Mouse (Mus musculus) hindbrain, embryonic 16.5 days (tissue): Measurements from ENCODE around the gene Serpinb6a. TPM values are rescaled to one million over a fixed set of nuclear protein-coding genes. Genes with fewer than 3 reads are reported as not detected.
A peak's percentile ranks its signal among the peaks of the same experiment; 100 is the strongest.
"Not testable (repeated sequence)": the region's sequence is repeated elsewhere in the genome, so short reads cannot be mapped to it uniquely, and the experiment has no call there.

Source experiments
- ATAC-seq: fragments of 200-750 bp; cut with Nextera tagmentation; 2 replicates; pipeline ENCODE4 v1.8.0; 2017; ENCODE audit warnings: moderate TSS enrichment, moderate library complexity
- H3K27ac ChIP-seq: fragments of 300-500 bp; sonication (generic); 2 replicates; pipeline ENCODE4 v1.5.1; 2014; ENCODE audit warnings: low read depth, mild to moderate bottlenecking, control low read depth, low read length, moderate library complexity
- H3K27me3 ChIP-seq: fragments of 300-500 bp; sonication (generic); replicated peaks from 2 replicates; pipeline ENCODE4 v1.6.1; 2014; ENCODE audit warnings: low read length; ENCODE audit not compliant: control insufficient read depth, insufficient read depth
- H3K36me3 ChIP-seq: fragments of 300-500 bp; sonication (generic); 2 replicates; pipeline ENCODE4 v1.6.1; 2014; ENCODE audit warnings: mild to moderate bottlenecking, low read length, moderate library complexity, mixed read lengths; ENCODE audit not compliant: control insufficient read depth, insufficient read depth
- H3K4me1 ChIP-seq: fragments of 300-500 bp; sonication (generic); 2 replicates; pipeline ENCODE4 v1.6.1; 2014; ENCODE audit warnings: low read depth, low read length; ENCODE audit not compliant: control insufficient read depth, insufficient read depth
- H3K4me2 ChIP-seq: fragments of 300-500 bp; sonication (generic); 2 replicates; pipeline ENCODE4 v1.6.1; 2014; ENCODE audit warnings: mild to moderate bottlenecking, low read length, control low read depth, moderate library complexity
- H3K4me3 ChIP-seq: fragments of 300-500 bp; sonication (generic); 2 replicates; pipeline ENCODE4 v1.5.1; 2014; ENCODE audit warnings: mild to moderate bottlenecking, low read length, control low read depth, moderate library complexity
- H3K9ac ChIP-seq: fragments of 300-500 bp; sonication (generic); 2 replicates; pipeline ENCODE4 v1.6.1; 2014; ENCODE audit warnings: low read depth, mild to moderate bottlenecking, control low read depth, low read length, moderate library complexity
- H3K9me3 ChIP-seq: fragments of 300-500 bp; sonication (generic); 2 replicates; pipeline ENCODE4 v1.6.1; 2014; ENCODE audit warnings: mild to moderate bottlenecking, low read length, moderate library complexity; ENCODE audit not compliant: control insufficient read depth
- WGBS: fragments of 180-500 bp; shearing (Covaris S2); extraction: QIAGEN DNeasy Blood & Tissue Kit; methylation state at CpG from one replicate; pipeline ENCODE4 v1.1.7; 2014; 5-methylcytosine and 5-hydroxymethylcytosine counted together
- polyA plus RNA-seq: library from polyadenylated mRNA; unstranded; fragments of >200 nt; fragmentation: Nextera tagmentation; extraction: Ambion mirVana; gene quantifications from 2 replicates; pipeline ENCODE4 v1.2.1, GENCODE M21; 2015

Serpinb6a gene
- polyA plus RNA-seq, 1 experiment from 2014 or later: 42.2 TPM

- Histone ChIP-seq H3K27me3 (no peaks in the 10 kb centered on the region), H3K36me3 (no peaks in the 10 kb centered on the region), H3K9me3 (no peaks in the 10 kb centered on the region), H3K4me1 (peaks cover 2% of the 10 kb centered on the region; the same call in 1 of the 2 replicates), H3K9ac (no peak overlapping the region), H3K4me2 (no peak overlapping the region), H3K27ac (no peak overlapping the region), H3K4me3 (no peak overlapping the region)
- ATAC-seq: no peak
- WGBS: 93% methylated on average over 2 of the region's 2 CpGs
Observed at GRCm38 (mm10) chr13:33959771-33960170, 42.8 kb downstream of the Serpinb6a start.

DNA sequence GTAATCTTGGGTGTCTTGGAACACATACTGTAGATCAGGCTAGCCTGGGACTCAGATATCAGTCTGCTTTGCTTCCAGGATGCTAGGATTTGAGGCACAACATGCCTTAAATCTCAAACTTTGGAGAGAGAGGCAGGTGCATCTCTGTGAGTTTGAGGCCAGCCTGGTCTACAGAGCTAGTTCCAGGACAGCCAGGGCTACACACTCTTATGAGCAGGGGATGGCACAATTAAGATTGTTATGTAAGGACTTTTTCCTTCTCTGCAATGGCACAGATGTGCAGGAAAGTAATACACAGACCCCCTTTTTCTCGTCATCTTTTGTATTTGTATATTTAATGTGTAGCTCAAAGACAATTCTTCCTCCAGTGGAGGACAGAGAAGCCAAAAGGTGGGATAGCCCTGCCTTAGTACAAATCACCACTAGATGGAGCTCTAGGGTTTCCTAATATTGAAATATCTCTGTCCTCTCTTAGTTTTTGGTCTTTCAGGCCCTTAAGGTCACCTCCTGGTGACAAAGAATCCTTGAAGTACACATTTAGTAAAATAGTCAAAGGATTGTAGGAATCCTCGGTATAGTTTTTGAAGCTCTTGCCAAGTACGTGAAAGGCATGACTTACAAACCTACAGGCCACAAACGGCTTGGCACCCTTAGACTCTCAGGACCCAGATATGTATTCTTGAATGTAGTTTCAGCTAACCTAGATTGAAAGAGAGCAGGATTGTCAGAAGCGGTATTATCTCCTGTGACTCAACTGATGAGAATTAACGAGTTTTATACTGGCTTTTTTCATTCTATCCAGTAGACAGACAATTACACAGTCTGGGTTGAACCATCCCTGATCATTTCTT, 45.8 kb downstream of the Serpinb6a start:
- H3K4me1 ChIP-seq: no peaks in the 10 kb centered on the region
- H3K27ac ChIP-seq: no peak overlapping the region
- no peak overlapping the region for H3K4me2 ChIP-seq
- H3K36me3 ChIP-seq: no peaks in the 10 kb centered on the region
- H3K27me3 ChIP-seq: no peaks in the 10 kb centered on the region
- WGBS: 34% methylated on average over 6 of the region's 6 CpGs
- no peak overlapping the region for H3K9ac ChIP-seq
- peak; percentile 81; the same call in 1 of the 2 replicates for ATAC-seq
- H3K4me3 ChIP-seq: no peak overlapping the region
- H3K9me3 ChIP-seq: no peaks in the 10 kb centered on the region

- 85% methylated on average over 2 of the region's 2 CpGs for WGBS
- Histone ChIP-seq H3K4me1 (no peaks in the 10 kb centered on the region), H3K36me3 (no peaks in the 10 kb centered on the region), H3K9me3 (no peaks in the 10 kb centered on the region), H3K4me2 (no peak overlapping the region), H3K27ac (no peak overlapping the region), H3K27me3 (no peaks in the 10 kb centered on the region), H3K4me3 (no peak overlapping the region), H3K9ac (no peak overlapping the region)
- ATAC-seq: no peak
Observed at GRCm38 (mm10) chr13:33952947-33953346, 49.6 kb downstream of the Serpinb6a start.

- no peak overlapping the region for H3K9ac ChIP-seq
- H3K9me3 ChIP-seq: no peaks in the 10 kb centered on the region
- no peaks in the 10 kb centered on the region for H3K36me3 ChIP-seq
- WGBS: 95% methylated on average over 1 of the region's 1 CpGs
- H3K4me2 ChIP-seq: no peak overlapping the region
- no peaks in the 10 kb centered on the region for H3K27me3 ChIP-seq
- no peaks in the 10 kb centered on the region for H3K4me1 ChIP-seq
- no peak for ATAC-seq
- no peak overlapping the region for H3K27ac ChIP-seq
- H3K4me3 ChIP-seq: no peak overlapping the region
Observed at GRCm38 (mm10) chr13:33952075-33952449, 50.5 kb downstream of the Serpinb6a start.

GRCm38 (mm10) chr13:33951308-33952074, 51.1 kb downstream of the Serpinb6a start:
- 94% methylated on average over 4 of the region's 4 CpGs for WGBS
- no peak for ATAC-seq
- H3K4me1 ChIP-seq: no peaks in the 10 kb centered on the region
- no peaks in the 10 kb centered on the region for H3K36me3 ChIP-seq
- no peak overlapping the region for H3K4me3 ChIP-seq
- no peak overlapping the region for H3K9ac ChIP-seq
- H3K9me3 ChIP-seq: no peaks in the 10 kb centered on the region
- no peak overlapping the region for H3K27ac ChIP-seq
- no peaks in the 10 kb centered on the region for H3K27me3 ChIP-seq
- no peak overlapping the region for H3K4me2 ChIP-seq

DNA sequence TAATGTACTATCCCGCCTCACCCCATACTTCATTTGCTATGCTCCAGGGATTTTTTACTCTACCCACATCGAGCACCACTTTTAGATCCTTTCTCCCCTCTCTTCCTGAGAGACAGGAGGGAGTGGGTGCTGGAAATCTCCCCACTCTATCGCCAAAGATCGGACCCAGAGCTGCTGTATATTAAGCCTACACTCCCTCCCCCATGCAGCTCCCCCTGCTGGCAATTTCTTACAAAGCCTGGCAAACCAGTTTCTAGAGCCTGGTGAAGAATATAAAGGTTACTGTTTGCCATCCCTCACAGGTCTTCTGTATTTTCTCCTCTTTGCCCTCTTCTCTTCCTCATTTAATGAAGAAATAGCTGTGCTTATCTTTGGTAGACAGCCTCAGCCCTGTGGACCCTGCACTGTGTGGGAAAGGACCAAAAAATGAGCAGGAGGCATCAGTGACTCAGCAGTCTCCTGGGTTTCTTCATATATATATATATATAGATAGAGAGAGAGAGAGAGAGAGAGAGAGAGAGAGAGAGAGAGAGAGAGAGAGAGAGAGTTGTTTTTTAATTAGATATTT, 60.3 kb downstream of the Serpinb6a start:
- H3K9ac ChIP-seq: no peak overlapping the region
- no peak for ATAC-seq
- H3K4me2 ChIP-seq: no peak overlapping the region
- WGBS: 57% methylated on average over 4 of the region's 4 CpGs
- H3K36me3 ChIP-seq: no peaks in the 10 kb centered on the region
- H3K4me1 ChIP-seq: no peaks in the 10 kb centered on the region
- no peak overlapping the region for H3K27ac ChIP-seq
- no peaks in the 10 kb centered on the region for H3K9me3 ChIP-seq
- H3K4me3 ChIP-seq: no peak overlapping the region
- H3K27me3 ChIP-seq: no peaks in the 10 kb centered on the region

DNA sequence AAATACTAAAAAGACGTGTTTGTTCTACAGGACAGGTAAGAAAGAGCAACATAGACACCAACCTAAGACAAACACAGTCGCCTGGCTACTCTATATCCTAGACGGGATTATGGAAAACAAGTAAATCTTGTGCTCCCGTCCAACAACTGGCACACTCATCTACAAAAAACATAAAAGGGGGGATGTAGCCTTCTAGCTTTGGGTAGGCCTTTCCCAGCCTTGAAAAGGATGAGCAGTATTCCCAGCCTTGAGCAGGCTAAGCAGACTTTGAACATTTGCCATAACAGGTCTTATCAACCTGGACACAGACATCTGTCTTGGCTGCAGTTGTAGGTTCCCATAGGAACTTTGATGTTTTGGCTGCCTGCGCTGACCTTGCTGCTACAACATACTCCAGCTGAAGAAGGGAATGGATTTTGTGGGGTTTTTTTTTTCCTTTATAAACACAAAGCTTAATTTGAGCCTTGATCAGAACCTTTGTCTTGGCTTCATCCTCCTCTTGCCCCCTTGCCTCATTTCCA, 61.2 kb downstream of the Serpinb6a start:
- no peaks in the 10 kb centered on the region for H3K27me3 ChIP-seq
- no peak overlapping the region for H3K9ac ChIP-seq
- no peak overlapping the region for H3K4me2 ChIP-seq
- H3K27ac ChIP-seq: no peak overlapping the region
- 94% methylated on average over 5 of the region's 5 CpGs for WGBS
- ATAC-seq: no peak
- H3K4me3 ChIP-seq: no peak overlapping the region
- H3K4me1 ChIP-seq: peaks cover under 1% of the 10 kb centered on the region
- no peaks in the 10 kb centered on the region for H3K36me3 ChIP-seq
- no peaks in the 10 kb centered on the region for H3K9me3 ChIP-seq

- not testable (repeated sequence) for H3K4me1 ChIP-seq, H3K4me2 ChIP-seq, H3K27me3 ChIP-seq, H3K4me3 ChIP-seq, H3K27ac ChIP-seq, ATAC-seq, H3K9ac ChIP-seq, H3K36me3 ChIP-seq, H3K9me3 ChIP-seq
Observed at GRCm38 (mm10) chr13:33937587-33937986, 65.0 kb downstream of the Serpinb6a start.

- H3K9ac ChIP-seq: no peak overlapping the region
- ATAC-seq: no peak
- H3K27ac ChIP-seq: no peak overlapping the region
- no peaks in the 10 kb centered on the region for H3K36me3 ChIP-seq
- H3K4me2 ChIP-seq: no peak overlapping the region
- no peaks in the 10 kb centered on the region for H3K9me3 ChIP-seq
- H3K27me3 ChIP-seq: no peaks in the 10 kb centered on the region
- WGBS: 69% methylated on average over 5 of the region's 5 CpGs
- no peak overlapping the region for H3K4me3 ChIP-seq
- H3K4me1 ChIP-seq: peaks cover 7% of the 10 kb centered on the region
Observed at GRCm38 (mm10) chr13:33937151-33937550, 65.4 kb downstream of the Serpinb6a start.
